Mouse (Mus musculus) heart, postnatal 14 days (tissue): ENCODE results near the gene Chchd4. TPM values are rescaled to one million over a fixed set of nuclear protein-coding genes. Genes with fewer than 3 reads are reported as not detected.
"Not testable (repeated sequence)": the region's sequence is repeated elsewhere in the genome, so short reads cannot be mapped to it uniquely, and the experiment has no call there.

ENCODE experiments used
- DNase-seq, 2 experiments: peaks; one replicate each; pipeline ENCODE4 v3.0.0; 2021 to 2022
- intact Hi-C: fragments of 180-260 bp; cut with DNase I; formaldehyde crosslinking; loops from one replicate; pipeline ENCODE4 v1.15.1; 2025
- total RNA-seq, 2 experiments: library from RNA; stranded (reverse); gene quantifications; 2 replicates each; pipeline ENCODE4 v1.2.3; 2021

The Chchd4 gene
- total RNA-seq, 2 experiments from 2014 or later, result 12.9 to 15.1 TPM

DNA sequence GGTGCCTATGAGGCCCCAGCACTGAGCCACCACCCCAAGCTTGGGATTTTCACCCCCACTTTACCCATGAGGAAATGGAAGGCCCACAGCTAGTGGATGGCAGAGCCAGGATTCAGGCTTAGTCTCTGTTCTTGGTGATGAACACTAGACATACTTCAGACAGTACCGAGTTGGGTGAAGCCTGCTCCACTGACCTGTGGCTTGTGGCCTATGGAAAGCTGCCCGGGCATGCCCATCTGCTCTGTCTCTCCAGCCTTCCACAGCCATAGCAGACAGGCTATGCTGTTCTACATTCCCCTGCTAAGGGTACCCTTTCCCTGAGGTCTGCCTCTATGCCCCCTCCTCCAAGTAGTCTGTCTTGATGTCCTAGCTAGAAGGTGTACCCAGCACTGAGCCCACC is 3.2 kb upstream of the Chchd4 start:
- intact Hi-C loops, result no loop called here
- no peak for DNase-seq

DNA sequence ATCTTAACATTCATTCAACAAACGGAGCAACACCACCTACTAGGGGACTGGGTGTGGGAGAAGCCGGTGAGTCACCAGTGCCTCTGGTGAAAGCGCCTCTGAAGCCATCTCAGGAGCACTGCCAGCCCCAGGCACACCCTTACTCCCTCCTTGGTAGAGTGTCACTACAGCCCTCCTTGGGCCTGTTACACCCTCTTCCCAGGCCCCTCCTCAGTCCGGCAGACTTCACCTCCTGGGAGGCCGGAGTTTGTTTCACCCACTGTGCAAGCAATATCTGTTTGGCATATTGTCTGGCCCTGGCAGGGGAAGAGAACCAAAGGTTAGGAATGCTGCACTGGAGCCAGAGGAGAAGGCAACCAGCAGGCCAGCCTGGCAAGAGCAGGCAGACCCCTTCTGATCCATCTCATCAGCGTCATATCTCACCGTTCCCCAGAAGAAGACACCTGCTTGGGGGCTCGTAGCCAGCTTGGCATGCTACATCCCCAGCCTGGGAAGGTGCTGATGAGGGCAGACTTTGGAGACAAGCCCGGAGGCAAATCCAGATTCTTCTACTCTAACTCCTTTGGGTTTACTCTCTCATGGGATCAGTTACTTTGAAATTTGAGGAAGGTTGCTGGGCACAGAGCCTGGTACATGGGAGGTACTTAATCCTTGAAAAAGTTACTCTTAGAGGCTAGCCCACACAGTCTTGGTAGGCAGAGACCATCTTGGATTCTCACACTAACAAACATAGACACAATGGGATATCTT is 1.3 kb upstream of the Chchd4 start:
- peak; percentile 23 to 34 for DNase-seq
- intact Hi-C loops, result no loop called here

GRCm38 (mm10) chr6:91473805-91474440 is 577 bp upstream of the Chchd4 start:
- no peak for DNase-seq
- intact Hi-C loops, result no loop called here

DNA sequence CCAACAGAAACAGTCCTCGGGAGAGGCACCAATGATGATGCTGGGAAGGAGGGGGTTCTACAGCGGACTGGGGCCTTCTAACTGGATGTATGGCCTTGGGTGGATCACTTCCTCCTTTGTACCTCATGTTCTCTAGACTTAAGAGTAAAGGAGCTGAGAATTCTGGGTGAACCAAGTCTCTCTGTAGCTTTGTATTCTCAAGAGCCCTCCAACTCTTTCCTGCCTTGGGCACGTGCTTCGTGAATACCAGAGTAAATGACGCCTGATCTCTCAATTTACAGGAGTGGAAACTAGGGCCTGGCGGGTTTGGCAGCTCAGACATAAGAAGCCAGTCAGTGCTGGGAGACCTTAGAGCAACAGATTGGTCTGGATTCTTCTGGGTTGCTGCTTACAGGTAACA is 1.0 kb downstream of the Chchd4 start:
- DNase-seq, result no peak
- intact Hi-C loops, result no loop called here

- DNase-seq, intact Hi-C loops: not testable (repeated sequence)
These were observed 1.9 kb downstream of the Chchd4 start for GRCm38 (mm10) chr6:91471427-91471826.

DNA sequence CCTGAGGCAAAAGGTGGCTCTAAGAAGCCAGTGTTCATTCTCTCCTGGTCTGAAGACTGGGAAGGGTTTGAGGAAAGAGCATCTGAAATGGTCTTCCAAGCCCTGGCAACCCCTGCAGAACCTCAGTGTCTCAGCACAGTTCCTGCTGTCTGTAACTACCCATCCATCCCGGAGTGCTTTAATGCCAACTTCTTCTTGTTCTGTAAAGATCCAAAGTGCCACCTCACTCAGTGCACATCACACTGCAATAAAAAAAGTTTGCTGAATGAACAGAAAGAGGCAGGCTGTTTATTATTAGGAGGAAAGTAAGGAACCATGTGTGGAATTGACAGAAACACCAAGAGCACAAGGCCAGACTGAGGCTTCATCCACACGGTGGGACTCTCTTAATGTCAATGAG is 2.6 kb downstream of the Chchd4 start:
- intact Hi-C loops, result no loop called here
- DNase-seq, result no peak

- DNase-seq, result no peak
- intact Hi-C loops, result no loop called here
These were observed 6.2 kb downstream of the Chchd4 start for GRCm38 (mm10) chr6:91467106-91467505.

DNA sequence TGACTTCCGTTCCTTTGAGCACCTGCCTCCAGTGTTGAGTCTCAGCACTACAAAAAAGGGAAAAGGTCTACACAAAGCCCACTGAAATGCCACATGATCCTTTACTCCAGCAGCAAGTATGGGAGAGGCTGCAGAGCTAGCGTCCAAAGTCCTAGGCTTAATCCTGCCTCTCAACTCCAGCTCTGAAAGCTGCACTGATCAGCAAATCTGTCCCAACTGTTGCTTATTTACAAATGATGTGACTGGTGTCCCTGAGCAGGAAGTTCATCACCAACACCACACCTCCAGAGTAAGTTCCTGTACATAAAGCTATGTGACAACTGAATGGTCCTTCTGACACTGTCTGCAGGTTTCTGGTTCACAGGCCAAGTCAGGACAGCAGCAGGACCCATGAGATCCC is 7.6 kb downstream of the Chchd4 start:
- no peak for DNase-seq
- intact Hi-C loops, result no loop called here

DNA sequence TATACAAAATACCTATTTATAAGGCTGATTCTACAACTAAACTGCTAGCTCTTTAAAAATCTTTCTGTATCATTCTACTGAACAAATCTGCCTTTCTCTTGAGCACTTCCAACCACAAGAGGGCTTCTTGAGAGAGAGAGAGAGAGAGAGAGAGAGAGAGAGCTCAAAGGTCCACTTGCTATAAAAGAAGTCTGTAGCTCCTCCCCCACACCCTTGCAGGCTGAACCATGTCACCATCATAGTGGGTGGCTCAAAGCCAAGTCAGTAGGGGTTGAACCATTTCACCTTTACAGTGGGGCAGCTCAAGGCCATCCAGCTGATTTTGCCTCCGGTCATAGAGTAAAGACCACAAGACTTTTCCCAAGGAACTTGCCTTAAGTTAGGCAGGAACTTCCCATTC is 13.9 kb downstream of the Chchd4 start:
- intact Hi-C loops, result no loop called here
- no peak for DNase-seq

GRCm38 (mm10) chr6:91454546-91454945 is 18.8 kb downstream of the Chchd4 start:
- intact Hi-C loops, result no loop called here

DNA sequence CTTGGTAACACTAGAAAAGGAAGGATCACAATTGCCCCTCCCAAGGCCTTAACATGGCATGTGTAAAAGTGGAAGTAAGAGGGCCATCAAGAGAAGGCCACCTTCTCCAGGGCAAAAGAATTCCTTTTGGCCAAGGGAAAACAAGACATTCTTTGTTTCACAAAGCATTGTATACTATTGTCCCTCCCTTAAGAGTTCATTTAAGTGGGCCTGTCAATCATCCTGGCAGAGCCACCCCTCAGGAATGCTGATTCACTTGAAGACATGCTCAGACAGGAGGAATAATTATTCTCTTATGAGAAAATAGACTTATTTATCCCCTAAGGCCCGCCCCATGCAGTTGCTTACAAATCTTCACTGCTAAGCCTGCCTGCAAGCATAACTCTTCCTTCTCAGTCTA is 21.3 kb downstream of the Chchd4 start:
- DNase-seq, result no peak
- intact Hi-C loops, result no loop called here

More at GRCm38 (mm10) chr6:91454546-91454945, 18.8 kb downstream of the Chchd4 start:
- no peak for DNase-seq

DNA sequence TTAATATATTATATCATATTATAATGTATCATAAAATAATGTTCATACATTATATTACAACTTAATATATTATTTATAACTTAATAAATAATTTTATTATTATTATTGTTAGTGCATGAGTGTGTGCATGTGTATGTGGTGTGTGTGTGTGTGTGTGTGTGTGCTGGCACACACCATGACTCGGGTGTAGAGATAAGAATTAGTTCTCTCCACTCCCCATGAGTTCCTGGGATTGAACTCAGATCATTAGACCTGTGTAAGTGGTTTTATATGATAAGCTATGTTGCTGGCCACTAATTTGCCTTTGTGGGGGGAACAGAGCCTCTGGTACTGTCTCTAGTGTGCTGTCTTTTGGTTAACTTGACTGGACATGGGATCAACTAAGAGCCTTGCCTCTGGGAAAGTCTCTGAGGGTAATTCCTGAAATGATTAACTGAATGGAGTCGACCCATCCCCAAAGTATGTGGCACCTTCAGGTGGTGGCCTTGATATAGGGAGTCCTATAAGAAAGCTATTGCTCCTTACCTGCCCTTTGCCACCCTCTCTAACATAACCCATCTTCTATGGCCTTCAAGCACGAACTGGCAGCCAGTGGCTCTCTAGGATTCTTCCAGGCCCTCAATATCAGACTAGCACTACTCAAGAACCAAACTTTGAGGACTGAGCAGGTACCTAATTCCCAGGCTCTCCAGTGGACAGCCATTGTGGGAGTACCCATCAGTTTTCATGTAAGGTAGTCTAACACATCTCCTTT is 23.7 kb downstream of the Chchd4 start:
- intact Hi-C loops, result no loop called here

DNA sequence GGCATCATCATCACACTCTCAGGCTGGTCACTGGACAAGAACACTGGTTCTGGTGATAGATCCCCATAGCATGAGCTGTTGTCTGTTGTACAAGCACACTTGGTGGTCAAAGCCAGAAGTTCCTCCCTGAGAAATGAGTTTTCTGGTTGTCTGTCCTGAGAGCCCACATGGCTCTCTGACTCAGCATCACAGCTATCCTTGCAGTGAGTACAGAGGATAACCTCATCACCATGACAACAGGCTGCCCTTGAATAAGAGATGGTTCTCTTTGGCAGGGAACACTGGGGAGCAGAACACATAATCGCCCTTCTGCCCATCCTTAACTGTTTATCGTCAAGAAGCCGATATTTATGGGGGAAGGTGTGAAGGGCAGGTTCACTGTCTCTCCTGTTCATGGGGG is 28.0 kb downstream of the Chchd4 start:
- DNase-seq, result no peak
- intact Hi-C loops, result no loop called here

More for the DNA sequence above, 23.7 kb downstream of the Chchd4 start:
- no peak for DNase-seq

GRCm38 (mm10) chr6:91441145-91441662 is 32.1 kb downstream of the Chchd4 start:
- no peak for DNase-seq
- intact Hi-C loops, result no loop called here

DNA sequence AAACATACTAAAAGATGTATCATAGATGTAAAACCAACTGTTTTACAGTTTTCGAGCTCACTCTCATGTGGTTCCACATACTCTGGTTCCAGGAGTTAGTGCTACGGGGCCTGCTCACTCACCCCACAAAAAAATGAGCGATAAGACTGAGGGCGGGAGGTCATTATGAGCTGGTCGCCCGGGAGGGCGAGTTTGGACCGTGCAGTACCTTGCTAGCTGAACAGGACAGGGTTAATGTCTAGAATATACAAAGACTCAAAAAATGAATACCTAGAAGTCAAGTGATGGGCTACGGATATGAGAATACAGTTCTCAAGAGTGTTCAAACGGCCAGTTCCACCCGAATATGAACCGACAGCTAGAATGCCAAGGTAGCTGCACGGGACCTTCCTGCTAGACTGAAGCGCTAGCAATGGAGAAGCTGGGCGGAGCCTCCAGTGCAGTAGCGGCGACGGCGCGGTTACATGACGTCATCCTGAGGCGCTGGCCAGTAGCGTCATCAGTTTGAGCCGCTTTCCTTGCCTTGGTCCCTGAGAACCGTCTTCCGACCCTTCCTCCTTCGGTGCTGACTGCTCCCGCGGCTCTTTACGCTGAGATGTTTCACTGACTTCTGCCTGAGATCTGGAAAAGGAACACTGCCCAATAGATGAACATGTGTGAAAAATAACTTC is 32.7 kb downstream of the Chchd4 start:
- intact Hi-C loops, result no loop called here
- DNase-seq, result peak; percentile 91 to 98

- no peak for DNase-seq
- intact Hi-C loops, result no loop called here
These were observed 49.2 kb downstream of the Chchd4 start for GRCm38 (mm10) chr6:91424151-91424550.

DNA sequence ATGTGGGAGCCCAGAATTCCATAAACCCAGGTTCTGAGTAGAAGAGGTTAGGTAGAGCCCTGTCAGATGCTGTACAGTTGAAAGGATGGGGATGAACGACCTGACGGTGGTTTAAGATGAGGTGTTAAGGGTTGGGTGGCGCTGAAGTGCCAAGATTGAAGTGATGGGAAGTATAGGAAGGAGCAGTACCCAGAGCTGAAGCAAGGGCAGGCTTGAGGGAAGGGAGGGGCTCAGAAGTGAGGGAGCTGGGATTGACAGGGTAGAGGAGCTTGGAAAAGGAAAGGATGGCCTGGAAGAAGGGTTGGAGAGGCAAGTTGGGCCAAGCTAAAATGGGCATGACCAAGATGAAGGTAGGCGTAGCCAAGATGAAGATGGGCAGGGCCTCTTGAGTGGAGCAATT is 51.7 kb downstream of the Chchd4 start:
- no peak for DNase-seq
- intact Hi-C loops, result no loop called here

DNA sequence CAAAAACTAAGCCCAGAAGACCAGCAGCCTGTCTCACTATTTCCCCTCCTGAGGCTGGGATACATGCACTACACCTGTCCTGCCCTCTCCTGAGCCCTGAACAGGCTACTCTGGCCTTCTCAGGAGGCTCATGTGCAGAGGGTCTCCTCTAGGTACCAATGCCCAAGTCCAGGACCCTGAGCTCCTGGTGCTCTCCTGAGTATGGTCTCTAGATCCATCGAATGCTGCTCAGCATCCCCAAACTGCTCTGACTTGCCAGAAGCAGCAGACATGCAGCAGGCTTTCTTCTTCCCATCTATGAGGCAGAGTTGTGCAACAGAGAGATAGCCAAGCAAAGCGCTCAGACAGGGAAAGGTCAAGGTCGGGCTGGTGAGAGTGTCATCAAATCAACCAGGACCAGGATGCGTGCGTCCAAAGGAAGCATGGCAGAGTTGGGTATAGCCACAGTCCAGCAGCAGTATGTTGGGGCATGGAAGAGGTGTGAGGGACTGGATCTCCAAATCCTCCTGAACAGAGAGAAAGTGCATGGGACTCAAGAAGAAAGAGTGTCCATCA is 56.0 kb downstream of the Chchd4 start:
- intact Hi-C loops, result no loop called here
- DNase-seq, result no peak

DNA sequence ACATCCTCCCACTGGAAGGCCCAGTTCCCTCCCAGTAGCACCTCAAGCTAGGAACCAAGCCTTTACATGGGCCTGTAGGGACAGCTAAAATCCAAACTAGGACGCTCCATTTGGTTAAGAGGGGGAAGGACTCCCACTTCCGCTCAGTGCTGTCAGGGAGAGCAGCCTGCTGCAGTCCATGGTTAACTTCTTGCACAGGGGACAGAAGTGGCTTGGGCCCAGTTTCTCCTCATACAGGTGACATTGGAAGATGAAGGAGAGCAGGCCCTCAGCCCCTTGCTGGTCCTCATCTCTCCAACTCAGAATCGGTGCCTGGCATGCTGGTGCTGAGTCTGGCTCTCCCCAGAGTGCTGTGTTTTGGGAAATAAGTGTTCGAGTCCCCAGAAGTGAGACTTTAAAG is 57.2 kb downstream of the Chchd4 start:
- DNase-seq, result no peak
- intact Hi-C loops, result no loop called here

DNA sequence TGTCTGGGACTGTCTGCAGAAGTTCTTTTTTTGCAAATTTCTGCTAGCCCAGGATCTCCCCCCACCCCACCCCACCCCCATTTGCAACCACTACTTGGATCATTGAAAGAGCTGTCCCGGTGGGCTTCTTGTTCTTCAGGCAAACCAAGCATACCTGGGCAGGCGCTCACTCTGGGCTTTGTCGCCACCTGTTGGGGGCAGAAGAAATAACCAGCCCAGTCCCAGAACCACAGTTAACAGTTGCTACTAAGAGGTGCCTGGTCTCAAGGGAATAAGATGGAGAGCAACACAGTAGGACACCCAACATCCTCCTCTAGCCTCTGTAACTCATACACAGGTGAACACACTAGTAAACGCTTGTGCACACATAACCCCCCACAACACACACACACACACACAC is 58.5 kb downstream of the Chchd4 start:
- intact Hi-C loops, result no loop called here
- DNase-seq, result peak; percentile 44 to 51
